Mouse (Mus musculus): Measurements from ENCODE around the gene Cbx5. TPM values are rescaled to one million over a fixed set of nuclear protein-coding genes. Genes with fewer than 3 reads are reported as not detected.

Cbx5 gene
- polyA plus RNA-seq, 1 experiment: 4.0 TPM

DNA sequence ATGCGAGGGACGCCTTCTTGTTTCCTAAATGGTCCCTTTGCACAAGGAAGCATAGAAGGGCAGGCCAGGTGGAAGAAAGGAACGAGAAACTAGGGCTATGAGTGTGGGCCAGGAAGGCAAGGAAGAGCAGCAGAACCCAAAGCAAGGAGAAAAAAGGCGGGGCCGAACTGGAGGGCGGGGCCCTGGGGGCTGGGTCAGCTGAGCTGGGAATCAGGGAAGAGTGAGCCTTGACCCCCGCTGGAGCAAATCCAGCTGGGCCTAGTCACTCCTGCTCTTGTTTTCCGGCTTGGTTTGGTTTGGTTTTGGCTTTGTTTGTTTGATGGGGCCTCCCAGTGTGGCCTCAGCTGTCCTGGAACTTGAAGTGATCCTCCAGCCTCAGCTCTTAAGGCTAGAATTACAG is 68.3 kb downstream of the Cbx5 start:
- no peak for TF ChIP-seq GATA1 (IDR thresholded peaks at IDR 0.05; ENCODE audit: low read length)

DNA sequence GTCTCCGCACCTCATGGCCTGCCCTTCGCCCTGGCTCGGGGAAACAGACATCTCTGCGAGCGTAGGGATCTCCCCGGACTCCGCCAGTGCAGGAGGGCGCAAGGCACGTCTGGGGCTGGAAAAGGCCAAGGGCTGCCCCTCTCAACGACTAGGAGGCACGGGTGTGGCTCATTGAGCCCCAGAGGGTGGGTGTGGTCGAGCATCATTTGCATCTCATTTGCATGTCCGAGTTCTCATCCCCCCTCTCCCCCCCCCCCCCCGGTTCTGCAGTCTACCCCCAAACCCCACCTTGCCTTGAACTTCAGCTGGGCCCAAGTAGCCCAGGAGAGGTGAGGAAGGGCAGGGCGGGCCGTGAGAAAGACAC is 69.3 kb downstream of the Cbx5 start:
- no peak for TF ChIP-seq GATA1 (IDR thresholded peaks at IDR 0.05; ENCODE audit: low read length)

DNA sequence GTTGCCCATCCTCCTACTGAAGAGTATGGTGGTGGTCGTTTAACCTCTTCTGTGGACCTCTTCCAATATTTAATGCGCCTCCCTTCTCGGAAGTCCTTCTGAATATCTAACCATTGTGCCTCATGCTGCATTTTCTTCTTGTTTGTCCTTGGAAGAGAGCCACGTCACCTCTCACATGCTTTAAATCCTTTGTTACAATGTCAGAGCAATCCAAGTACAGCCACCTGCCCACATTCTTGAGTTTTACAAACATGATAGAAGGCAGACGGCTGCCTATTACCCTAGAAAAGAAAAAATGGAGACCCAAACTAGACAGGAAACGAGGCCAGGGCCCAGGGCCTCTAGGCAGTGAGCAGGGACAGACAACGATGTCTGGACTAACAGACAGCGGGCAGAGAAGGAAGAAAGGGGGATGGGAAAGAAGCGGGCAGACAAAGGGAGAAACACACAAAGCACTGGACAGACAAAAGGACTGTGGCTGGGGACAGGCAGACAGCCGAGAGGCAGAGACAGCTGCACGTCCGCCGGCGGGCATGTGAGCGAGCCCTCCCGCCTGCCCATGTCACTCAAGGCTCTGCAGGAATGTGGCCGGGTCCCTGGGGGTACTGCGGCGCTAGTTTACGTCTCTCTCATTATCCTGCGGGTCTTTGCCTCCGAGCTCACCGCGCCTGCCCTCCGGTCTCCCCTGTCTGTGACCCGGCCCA is 69.9 kb downstream of the Cbx5 start:
- no peak for TF ChIP-seq GATA1 (IDR thresholded peaks at IDR 0.05; ENCODE audit: low read length)

- no peak for TF ChIP-seq GATA1 (IDR thresholded peaks at IDR 0.05; ENCODE audit: low read length)
These were observed 70.6 kb downstream of the Cbx5 start for GRCm38 (mm10) chr15:103168801-103169611.

DNA sequence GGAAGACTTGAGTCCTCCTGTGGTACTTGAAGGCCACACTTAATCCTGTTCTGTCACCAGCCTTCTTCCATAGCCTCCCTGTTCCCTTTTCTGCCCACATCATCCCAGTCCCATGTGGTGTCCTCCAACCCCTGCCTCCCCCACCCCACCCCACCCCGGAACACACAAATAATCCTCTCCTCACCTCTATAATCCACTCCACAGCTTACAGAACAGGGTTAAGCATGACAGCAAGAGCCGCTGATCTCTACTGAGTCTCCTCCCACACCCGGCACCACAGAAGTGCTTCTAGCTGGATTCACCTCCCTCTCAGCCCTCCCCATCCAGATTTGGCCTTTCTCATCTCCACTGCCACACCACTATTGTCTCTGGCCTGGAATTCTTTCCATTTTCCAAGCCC is 71.8 kb downstream of the Cbx5 start:
- TF ChIP-seq GATA1 (IDR thresholded peaks at IDR 0.05; ENCODE audit: low read length): no peak

DNA sequence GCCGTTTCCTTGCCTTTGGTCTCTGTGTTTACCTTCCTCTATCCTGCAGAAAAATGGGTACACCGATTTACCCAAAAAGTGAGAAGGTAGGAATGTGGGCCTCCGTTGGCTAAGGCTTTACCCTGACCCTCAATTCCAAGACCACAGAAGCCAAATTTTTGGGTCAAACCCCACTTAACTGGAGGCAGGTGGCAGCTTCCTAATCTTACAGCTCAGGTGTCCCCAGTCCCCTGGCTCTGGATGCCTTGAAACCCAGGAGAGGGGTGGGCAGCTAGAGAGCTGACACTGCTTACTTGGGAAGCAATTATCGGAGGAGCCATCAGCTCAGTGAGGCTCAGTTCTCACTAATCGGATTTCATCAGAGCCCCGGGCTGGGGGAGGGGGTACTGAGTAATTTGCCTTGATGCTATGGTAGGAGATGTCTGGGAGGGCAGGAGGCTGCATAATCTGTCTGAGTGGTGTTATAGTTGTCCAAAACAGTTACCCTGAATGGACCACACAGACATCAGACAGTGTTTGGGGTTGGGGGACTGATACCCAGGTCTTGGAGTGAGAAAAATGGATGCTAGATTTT is 72.5 kb downstream of the Cbx5 start, which contains the start of gene Smug1:
Smug1 (minus strand) TSS at position 51 of the 574 bp plus-strand sequence.
- TF ChIP-seq GATA1 (IDR thresholded peaks at IDR 0.05; ENCODE audit: low read length): no peak

DNA sequence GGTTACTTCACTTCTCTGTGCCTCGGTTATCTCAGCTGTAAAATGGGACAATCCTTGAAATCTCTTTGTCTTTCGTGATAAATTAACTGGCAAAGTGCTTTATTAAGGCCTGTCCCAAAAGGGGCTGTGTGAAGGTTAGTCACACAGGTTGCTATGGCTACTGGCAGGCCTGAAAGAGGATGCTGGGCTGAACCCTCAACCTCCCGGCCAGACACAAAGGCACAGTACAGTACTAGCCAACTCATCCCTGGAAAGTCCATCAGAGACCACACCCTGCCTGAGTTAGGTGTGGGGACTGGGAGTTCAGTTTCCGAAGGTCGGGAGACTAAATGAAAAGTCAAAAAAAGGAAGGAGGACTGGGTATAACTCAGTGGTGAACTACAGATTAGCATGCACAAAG is 73.7 kb downstream of the Cbx5 start:
- no peak for TF ChIP-seq GATA1 (IDR thresholded peaks at IDR 0.05; ENCODE audit: low read length)

DNA sequence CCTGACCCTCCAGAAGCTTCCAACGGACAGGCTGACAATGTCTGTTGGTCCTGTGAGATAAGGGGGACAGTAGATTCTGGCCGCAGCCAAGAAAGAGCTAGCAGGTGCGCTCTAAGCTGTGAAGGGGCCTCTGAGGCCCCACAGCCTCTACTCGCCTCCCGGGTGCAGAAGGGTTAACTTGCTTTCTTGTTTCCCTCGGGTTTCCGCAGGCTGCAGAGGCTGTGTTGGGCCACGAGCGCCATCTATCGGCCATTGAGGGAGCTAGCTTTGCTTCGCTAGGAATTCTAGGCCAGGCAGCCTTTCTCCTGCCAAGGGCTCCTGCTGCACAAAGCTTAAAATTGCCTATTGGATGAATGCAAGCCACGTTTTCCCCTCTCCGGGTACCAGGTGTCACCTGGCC is 74.2 kb downstream of the Cbx5 start:
- no peak for TF ChIP-seq GATA1 (IDR thresholded peaks at IDR 0.05; ENCODE audit: low read length)

DNA sequence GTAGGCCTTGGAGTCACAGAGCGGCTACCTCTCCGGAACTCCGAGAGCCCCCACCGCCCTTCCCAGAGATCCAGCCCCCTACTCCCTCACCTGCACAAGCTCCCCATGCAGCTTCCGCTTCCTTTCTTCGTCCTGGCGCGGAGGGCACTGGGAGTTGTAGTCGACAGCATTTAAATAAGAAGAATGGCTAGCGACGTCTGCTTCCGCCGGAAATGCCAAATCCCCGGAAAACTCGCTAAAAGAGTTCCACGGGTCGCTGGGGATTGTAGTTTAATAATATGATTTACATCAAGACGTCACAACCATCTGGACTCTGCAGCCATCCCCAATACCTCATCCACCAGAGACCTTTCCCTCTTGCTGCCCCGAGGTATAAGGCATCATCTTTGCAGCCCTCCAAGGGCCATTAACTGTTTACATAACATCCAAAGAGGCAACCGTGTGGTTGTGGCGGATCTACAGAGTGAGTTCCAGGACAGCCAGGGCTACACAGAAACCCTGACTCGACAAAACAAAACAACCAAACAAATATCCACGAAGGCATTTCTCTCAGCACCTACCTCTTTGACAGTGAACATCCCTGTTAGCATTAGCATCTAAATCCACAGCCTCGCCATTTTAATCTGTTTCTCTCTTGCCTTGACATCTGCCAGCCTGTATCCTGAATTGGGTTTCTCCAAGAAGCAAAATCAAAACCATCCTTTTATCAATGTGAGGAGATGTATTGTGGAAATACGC is 76.3 kb downstream of the Cbx5 start:
- no peak for TF ChIP-seq GATA1 (IDR thresholded peaks at IDR 0.05; ENCODE audit: low read length)

DNA sequence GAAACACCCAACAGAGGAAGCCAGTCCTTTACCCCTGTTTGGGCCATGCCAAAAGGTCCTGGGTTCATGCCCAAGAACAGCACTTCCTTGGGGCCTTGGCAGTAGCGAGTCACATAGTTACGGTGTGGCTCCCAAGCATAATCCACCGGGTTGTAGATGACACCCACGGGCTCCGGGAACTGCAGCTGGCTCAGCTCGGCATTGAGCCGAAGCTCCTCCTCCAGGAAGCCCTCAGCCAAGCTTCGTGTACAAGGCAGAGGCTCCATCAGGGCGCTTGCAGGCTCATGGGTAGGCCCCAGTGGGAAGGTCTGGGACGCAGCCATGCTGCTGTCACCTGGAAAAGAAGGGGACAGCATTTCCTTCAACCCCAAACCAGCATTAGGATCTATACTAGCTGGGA is 82.0 kb downstream of the Cbx5 start:
- no peak for TF ChIP-seq GATA1 (IDR thresholded peaks at IDR 0.05; ENCODE audit: low read length)

DNA sequence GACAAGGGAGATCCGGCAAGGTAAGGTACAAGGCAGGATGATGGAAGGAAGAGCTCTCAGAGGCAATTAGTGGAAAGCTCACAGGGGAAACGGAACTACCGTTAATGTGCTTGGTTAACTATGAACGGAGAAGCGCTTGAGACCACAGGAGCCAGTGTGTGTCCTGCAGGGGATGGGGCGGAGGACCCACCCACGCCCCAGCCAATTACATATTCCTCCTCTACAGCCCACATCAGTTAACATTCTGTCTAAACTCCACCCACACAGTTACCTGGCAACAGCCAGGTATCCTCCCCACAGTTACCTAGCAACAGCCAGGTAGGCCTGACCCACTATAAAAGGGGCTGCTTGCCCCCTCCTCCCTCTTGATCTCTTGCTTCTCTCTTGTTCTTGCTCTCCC is 82.7 kb downstream of the Cbx5 start:
- no peak for TF ChIP-seq GATA1 (IDR thresholded peaks at IDR 0.05; ENCODE audit: low read length)

DNA sequence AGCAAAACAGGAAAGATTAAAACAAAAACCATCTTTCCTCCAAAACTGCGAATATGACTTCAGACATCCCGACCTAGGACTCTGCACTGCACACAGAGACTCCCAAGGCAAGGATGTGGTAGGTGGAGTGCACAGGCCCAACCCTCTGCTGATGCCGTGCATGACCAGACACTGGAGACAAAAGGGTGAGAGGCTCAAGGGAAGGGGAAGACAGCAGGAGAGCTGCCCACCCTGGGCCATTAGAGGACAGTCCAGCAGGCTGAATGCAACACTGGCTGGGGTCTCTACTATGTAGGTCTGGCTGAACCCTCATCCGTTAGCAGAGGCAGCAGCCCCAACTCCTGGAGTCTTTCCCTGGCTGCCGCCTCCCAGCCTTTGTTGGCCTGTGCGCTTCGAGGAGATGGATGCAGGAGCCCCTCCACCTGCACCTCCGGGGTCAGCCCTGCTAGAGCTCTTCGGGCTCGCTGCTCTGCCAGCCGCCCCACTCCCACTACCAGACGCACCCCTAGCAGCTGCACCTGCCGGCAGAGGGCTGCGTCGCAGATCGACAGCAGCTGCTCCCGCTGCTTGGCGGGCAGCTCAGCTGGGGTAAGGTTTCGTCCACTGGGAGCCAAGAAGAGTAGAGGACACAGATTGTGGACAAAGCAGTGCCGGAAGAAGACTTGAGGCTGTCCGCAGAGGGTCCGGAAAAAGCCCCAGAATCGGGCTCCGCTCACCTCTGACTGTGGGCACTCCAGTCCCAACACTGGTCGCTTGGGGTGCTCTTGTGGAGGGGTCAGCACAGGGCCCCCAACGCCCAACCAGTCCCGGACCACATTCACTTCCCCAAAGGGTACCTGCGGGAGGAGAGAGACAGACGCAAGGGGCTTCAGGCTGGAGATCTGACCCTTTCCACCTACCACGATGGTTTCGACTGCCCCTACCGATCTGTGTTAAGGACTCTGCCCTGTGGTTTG is 84.0 kb downstream of the Cbx5 start:
- TF ChIP-seq GATA1 (IDR thresholded peaks at IDR 0.05; ENCODE audit: low read length): no peak

GRCm38 (mm10) chr15:103152890-103153610 is 86.6 kb downstream of the Cbx5 start:
- TF ChIP-seq GATA1 (IDR thresholded peaks at IDR 0.05; ENCODE audit: low read length): no peak

- TF ChIP-seq GATA1 (IDR thresholded peaks at IDR 0.05; ENCODE audit: low read length): no peak
These were observed 87.2 kb downstream of the Cbx5 start for GRCm38 (mm10) chr15:103152371-103152770.

All from G1E-ER4 (cell line).